Mouse (Mus musculus) telencephalon, adult 2 months (tissue): ENCODE measurements around the gene Rack1.
A peak's percentile ranks its signal among the peaks of the same experiment; 100 is the strongest.
"Not testable (repeated sequence)": the region's sequence is repeated elsewhere in the genome, so short reads cannot be mapped to it uniquely, and the experiment has no call there.

ENCODE experiments used
- DNase-seq: peaks from one replicate; pipeline ENCODE4 v3.0.0-alpha.2; 2011; ENCODE audit warnings: low read depth, low spot score

The Rack1 gene

GRCm38 (mm10) chr11:48838879-48839680, 38.9 kb downstream of the Rack1 start:
- no peak for DNase-seq

GRCm38 (mm10) chr11:48840805-48841204, 40.7 kb downstream of the Rack1 start:
- DNase-seq, result no peak

DNA sequence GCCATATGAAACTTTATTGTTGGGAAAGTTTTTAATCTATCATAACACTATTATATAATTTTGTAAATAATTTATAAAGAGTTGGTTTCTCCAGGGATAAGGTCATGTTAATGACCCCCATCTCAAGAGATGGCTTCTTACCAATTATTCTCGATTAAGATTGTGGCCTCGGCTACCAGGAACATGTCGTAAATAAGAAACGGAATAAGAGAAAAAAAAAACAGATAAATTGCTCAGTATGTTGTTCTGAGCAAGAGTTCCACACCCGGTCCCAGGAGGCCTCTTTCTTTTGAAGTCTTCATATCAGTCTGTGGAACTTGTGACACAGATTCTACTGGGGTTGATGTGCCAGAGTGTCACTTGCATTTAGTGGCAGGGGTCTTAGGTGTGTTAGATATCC, 41.1 kb downstream of the Rack1 start:
- DNase-seq, result no peak

- DNase-seq, result no peak
These were observed 42.3 kb downstream of the Rack1 start for GRCm38 (mm10) chr11:48842378-48842792.

- no peak for DNase-seq
These were observed 43.1 kb downstream of the Rack1 start for GRCm38 (mm10) chr11:48843202-48843601.

- no peak for DNase-seq
These were observed 44.2 kb downstream of the Rack1 start for GRCm38 (mm10) chr11:48844309-48844708.

- no peak for DNase-seq
These were observed 45.2 kb downstream of the Rack1 start for GRCm38 (mm10) chr11:48845244-48845815.

GRCm38 (mm10) chr11:48846362-48846761, 46.2 kb downstream of the Rack1 start:
- not testable (repeated sequence) for DNase-seq

- DNase-seq, result no peak
These were observed 46.7 kb downstream of the Rack1 start for GRCm38 (mm10) chr11:48846881-48847280.

DNA sequence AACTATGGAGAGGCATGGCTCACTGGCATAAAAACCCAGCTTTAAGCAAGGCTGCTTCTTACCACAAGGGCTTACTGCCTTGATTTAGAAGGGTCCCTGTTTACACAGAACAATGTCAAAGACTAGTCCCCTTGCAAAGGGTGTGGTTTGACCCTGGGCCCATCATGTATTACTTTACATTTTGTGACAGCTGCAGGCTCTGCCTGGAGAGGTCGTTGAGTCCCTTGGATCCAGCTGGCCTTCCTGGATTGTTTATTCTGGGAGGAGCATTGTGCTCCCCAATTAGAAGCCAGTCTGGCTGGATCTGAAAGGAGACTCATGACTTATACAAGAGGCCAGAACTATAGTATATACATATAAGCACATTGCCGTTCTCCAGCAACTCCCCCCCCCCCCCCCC, 50.1 kb downstream of the Rack1 start:
- no peak for DNase-seq

DNA sequence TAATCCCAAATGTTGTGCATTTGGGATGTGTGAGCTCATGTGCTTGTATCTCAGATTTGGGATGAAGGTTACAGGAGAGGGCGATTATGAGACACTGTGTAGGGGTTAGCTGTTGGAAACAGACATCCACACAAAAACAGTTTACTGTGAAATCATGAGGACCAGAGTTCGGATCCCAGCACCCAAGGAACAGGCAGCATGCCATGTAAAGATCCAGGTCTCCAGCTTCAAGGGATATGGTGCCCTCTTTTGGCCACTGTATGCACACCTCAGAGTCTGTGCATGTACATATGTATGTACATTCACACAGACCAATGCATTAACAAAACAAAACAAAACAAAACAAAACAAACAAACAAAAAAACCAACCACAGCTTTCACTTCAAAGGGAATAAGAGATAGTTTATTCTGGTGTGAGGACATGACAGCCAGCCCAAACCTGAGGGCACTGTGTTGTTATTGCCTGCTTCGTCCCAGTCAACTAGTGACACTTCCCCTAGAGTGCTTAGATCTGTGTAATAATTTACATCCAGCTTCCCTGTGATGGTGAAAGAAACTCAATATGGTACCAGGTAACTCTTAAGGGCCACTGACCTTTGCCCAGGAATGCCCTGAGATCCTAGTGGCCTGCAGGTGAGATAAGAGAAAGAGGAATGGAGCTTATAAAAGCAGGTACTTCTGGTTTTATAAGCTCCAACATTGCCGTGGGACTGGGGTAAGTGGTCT, 51.3 kb downstream of the Rack1 start:
- no peak for DNase-seq

DNA sequence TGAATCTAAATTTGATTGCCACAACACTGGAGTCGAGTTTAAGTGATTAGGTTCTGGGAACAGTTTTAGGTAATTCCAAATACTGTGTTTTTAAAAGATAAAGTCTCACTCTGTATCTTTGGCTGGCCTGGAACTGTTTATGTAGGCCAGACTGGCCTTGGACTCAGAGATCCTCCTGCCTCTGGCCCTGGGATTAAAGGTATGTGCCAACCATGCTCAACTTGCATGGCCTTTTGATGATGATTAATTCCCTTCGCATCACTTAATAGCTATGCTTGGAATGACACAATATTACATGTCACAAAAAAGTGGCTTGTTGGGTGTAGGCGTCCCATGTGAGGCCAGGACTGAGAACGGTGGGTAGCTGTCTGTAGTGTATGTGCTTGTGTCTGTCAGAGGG, 52.1 kb downstream of the Rack1 start:
- DNase-seq, result no peak

DNA sequence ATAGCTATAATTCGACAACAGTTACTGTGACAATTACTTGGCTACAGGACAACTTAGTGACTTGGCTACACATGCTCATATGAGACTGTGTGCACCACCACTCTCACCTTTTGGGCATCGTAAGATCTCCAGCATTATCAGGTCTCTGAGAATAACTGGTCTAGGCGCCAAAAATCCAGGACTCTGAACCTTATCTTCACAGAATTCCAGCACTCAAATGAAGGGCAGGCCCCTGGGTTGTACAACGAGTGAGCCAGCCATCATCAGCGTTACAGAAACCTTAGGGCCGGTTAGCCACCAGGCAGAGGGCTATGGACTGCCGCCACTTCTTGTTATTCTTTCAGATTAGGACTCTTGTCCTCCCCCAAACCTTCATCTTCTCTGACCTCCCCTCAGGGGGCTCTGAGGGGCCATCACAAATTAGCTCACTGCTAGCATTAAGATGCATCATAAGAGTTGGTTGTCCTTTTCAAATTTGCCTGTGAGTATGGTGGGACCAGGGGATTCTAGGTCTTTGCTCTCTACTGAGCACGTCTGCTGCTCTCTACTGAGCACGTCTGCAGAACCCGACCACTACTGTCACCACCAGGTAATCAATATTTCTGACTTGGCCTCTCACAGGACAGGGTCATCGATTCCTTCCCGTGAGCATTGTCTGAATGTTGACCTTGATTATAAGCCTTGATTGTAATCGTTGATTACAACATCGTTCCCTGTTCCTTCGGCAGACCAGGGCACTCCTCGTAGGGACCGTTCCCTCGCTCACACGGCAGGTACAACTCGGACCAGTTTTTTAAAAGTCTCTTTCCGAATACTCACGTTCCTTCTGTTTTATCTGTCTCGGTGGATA, 52.7 kb downstream of the Rack1 start:
- no peak for DNase-seq

DNA sequence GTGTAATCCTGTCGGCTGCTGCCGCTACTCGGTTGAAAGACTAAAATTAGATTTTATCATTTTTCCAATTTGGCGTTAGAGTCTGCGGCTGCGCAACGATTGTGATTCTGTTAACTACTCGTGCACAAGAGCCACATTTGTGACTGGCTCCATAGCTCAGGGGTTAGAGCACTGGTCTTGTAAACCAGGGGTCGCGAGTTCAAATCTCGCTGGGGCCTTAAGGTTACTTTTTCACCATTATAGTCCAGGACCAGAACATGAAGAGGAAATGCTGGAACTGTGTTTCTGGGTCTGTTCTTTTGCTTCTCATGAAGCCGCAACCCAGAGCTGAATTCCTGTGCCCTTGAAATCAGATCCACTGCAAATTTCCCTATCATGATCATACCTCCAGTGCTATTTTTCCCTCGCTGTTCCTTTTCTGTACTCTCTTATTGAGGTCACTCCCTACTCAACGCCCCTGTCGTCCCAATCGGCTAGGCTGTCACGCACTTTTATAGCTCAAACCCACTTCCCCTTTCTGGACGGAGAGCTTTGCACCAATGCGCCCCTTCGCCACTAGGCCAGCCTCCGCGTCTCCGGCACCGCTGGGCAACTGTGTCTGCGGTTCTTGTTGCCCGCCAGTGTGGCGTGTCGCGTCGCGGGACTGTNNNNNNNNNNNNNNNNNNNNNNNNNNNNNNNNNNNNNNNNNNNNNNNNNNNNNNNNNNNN, 53.5 kb downstream of the Rack1 start:
- DNase-seq, result peak; percentile 83
